Mouse (Mus musculus) heart, embryonic 14.5 days (tissue): ENCODE measurements around the gene Zc3h12b. TPM values are rescaled to one million over a fixed set of nuclear protein-coding genes. Genes with fewer than 3 reads are reported as not detected.

Source experiments
- ATAC-seq: fragments of 200-750 bp; cut with Nextera tagmentation; 2 replicates; pipeline ENCODE4 v1.8.0; 2017; ENCODE audit warnings: low read depth, moderate TSS enrichment; ENCODE audit not compliant: insufficient number of reproducible peaks, insufficient read depth, low FRiP score
- H3K27ac ChIP-seq, 2 experiments: fragments of 200-500 bp in 1 of 2; fragments of 300-500 bp in 1 of 2; sonication (generic) in 1 of 2; replicated peaks in 1 of 2; 2 replicates each; pipeline ENCODE4 v1.5.1; 2012 to 2014; ENCODE audit warnings: low read depth in 2 of 2, low read length in 2 of 2, control low read depth in 1 of 2, mild to moderate bottlenecking in 1 of 2, mixed read lengths in 1 of 2; ENCODE audit not compliant: control insufficient read depth in 1 of 2, insufficient read depth in 1 of 2
- H3K27me3 ChIP-seq: fragments of 300-500 bp; sonication (generic); 2 replicates; pipeline ENCODE4 v1.6.1; 2014; ENCODE audit warnings: mild to moderate bottlenecking, low read length, control low read depth; ENCODE audit not compliant: control insufficient read depth, insufficient read depth
- H3K36me3 ChIP-seq: fragments of 300-500 bp; sonication (generic); 2 replicates; pipeline ENCODE4 v1.6.1; 2014; ENCODE audit warnings: mild to moderate bottlenecking, control low read depth, low read length, mixed read lengths; ENCODE audit not compliant: control insufficient read depth, insufficient read depth
- H3K4me1 ChIP-seq, 2 experiments: fragments of 200-500 bp in 1 of 2; fragments of 300-500 bp in 1 of 2; sonication (generic) in 1 of 2; 2 replicates each; pipeline ENCODE4 v1.6.1; 2012 to 2014; ENCODE audit warnings: low read length in 2 of 2, control low read depth in 1 of 2, mixed read lengths in 1 of 2; ENCODE audit not compliant: control insufficient read depth in 2 of 2, insufficient read depth in 2 of 2
- H3K4me2 ChIP-seq: fragments of 300-500 bp; sonication (generic); 2 replicates; pipeline ENCODE4 v1.6.1; 2014; ENCODE audit warnings: mild to moderate bottlenecking, low read length
- H3K4me3 ChIP-seq, 2 experiments: fragments of 200-500 bp in 1 of 2; fragments of 300-500 bp in 1 of 2; sonication (generic) in 1 of 2; 2 replicates each; pipeline ENCODE4 v1.5.1; 2012 to 2014; ENCODE audit warnings: low read length in 2 of 2, mild to moderate bottlenecking in 2 of 2, control low read depth in 1 of 2, low read depth in 1 of 2, moderate library complexity in 1 of 2; ENCODE audit not compliant: control insufficient read depth in 1 of 2, insufficient read depth in 1 of 2
- H3K9ac ChIP-seq: fragments of 300-500 bp; sonication (generic); 2 replicates; pipeline ENCODE4 v1.6.1; 2014; ENCODE audit warnings: mild to moderate bottlenecking, low read length
- H3K9me3 ChIP-seq: fragments of 300-500 bp; sonication (generic); 2 replicates; pipeline ENCODE4 v1.6.1; 2016; ENCODE audit warnings: low read length, control low read depth; ENCODE audit not compliant: control insufficient read depth
- WGBS: fragments of 180-500 bp; shearing (Covaris S2); extraction: QIAGEN DNeasy Blood & Tissue Kit; methylation state at CpG from one replicate; pipeline ENCODE4 v1.1.7; 2014; 5-methylcytosine and 5-hydroxymethylcytosine counted together
- polyA plus RNA-seq: library from polyadenylated mRNA; unstranded; fragments of >200 nt; fragmentation: Nextera tagmentation; extraction: Ambion mirVana; gene quantifications from 2 replicates; pipeline ENCODE4 v1.2.1, GENCODE M21; 2014

The Zc3h12b gene
- 1.7 and 2.6 TPM in 2 replicates for polyA plus RNA-seq

DNA sequence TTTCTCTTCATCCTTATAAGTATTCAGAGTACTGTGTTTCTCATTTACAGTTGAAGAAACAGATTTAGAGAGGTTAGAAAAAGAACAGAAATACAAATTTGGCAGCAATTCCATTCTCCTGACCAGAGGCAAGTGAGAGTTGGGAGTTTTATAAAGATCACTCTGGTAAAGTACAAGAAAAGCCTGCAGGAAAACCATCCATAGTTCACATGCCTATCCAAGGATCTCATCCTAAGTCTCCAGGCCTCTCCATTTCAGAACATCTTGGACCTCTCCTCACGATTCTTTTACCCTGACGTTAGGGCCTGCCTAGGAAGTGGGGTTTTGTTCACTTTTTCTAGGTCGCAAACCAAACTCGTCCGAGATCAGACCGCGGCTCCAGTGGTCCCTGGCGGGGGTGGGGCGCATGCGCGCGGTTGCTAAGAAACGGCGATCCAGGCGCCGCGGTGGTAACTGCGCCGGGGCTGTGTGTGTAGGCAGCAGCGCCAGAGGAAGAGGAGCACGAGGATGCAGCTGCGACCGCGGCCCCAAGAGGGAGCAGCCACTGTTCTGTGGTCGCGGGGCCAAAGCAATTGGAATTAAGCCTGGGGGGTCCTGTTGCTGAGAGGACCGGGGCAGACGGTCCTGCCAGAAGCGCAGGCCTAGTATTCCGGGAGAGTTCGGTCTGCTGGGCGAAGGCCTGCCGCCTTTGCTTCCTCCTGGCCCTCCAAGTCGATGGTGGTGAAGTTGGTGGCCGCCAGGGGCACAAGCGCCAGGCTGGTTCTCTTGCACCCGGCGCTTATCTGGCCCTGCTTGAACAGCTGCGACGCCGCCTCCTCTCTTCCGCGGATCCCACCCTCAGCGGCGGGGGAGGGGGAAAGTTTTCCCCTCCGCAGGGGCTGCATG, at the start of gene Zc3h12b:
TSS of gene Zc3h12b (plus strand) at position 452 of the 885 bp plus-strand sequence.
- H3K27ac ChIP-seq: peak within 1 kb of the TSS; percentile 59 to 73
- H3K4me2 ChIP-seq: peak within 1 kb of the TSS; percentile 64
- H3K9me3 ChIP-seq: no peaks in the 10 kb centered on the region
- peak within 1 kb of the TSS; percentile 62 for H3K9ac ChIP-seq
- no peaks in the 10 kb centered on the region for H3K4me1 ChIP-seq
- H3K36me3 ChIP-seq: no peaks in the 10 kb centered on the region
- no peaks in the 10 kb centered on the region for H3K27me3 ChIP-seq
- WGBS: 13% methylated on average over 37 of the region's 46 CpGs
- peak; percentile 83; the same call in 1 of the 2 replicates for ATAC-seq
- peak within 1 kb of the TSS; percentile 51 to 68 for H3K4me3 ChIP-seq

DNA sequence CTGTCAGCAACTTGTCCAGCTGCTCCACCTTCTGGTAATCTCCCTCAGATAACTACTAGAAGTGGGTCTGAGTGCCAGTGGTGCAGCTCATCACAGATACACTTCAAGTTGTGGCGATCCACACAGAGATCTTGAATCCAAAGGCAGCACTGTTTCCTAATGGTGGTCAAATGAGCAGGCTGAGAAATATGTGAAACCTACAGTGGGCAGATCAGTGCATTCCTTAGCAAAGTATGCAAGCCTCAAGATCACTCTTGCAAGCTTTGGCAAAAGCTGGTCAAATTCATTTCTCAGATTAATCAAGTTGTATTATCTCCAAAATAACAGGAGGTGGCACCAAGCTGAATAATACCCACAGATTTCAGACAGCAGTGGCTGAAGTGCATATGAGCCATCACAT, 29.3 kb upstream of the Zc3h12b start:
- Histone ChIP-seq H3K9me3 (no peaks in the 10 kb centered on the region), H3K4me1 (no peaks in the 10 kb centered on the region), H3K27ac (no peak overlapping the region), H3K4me2 (no peak overlapping the region), H3K9ac (no peak overlapping the region), H3K4me3 (no peak overlapping the region), H3K27me3 (no peaks in the 10 kb centered on the region), H3K36me3 (no peaks in the 10 kb centered on the region)
- no peak for ATAC-seq
- WGBS: 45% methylated on average over 1 of the region's 1 CpGs

DNA sequence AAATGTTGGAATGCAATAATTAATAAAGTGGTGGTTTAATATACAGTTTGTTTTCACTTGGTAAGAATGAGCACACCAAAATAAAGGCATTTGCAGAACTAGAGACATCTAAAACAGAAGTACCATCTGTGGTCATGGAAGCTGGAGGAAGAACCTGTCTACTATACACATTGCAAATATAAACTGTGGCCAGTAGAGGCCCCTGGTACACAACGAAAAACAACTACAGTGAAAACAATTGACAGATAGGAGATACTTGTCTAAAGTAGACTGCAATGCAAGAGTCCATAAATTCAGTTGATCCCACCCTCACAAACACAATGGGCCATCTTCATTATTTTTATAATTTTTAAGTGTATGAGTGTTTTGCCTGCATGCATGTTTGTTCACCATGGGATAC, 24.4 kb upstream of the Zc3h12b start:
- no peak overlapping the region for H3K4me3 ChIP-seq
- 64% methylated on average over 1 of the region's 1 CpGs for WGBS
- no peaks in the 10 kb centered on the region for H3K36me3 ChIP-seq
- H3K27me3 ChIP-seq: no peaks in the 10 kb centered on the region
- H3K9ac ChIP-seq: no peak overlapping the region
- no peak for ATAC-seq
- H3K9me3 ChIP-seq: no peaks in the 10 kb centered on the region
- H3K4me2 ChIP-seq: no peak overlapping the region
- no peak overlapping the region for H3K27ac ChIP-seq
- H3K4me1 ChIP-seq: no peaks in the 10 kb centered on the region

DNA sequence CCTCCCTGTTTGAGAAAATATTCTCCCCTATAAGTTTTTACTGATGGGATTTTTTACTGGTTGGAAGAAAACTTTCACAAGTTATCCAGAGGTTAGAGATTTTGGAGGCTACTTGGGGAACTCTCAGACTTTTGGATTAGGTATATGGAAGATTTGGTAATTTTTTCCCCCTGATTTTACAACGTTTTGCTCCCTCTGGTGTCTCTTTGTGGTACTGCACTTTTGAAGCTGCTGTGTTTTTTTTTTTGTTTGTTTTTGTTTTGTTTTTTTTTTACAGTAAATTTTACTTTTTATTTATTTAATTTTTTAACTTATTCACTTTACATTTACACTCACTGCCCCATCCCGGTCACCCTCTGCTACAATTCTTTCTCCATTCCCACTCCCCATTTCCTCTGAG, 26.8 kb downstream of the Zc3h12b start:
- no peaks in the 10 kb centered on the region for H3K27me3 ChIP-seq
- WGBS: 34% methylated on average over 2 of the region's 2 CpGs
- H3K4me1 ChIP-seq: no peaks in the 10 kb centered on the region
- H3K27ac ChIP-seq: no peak overlapping the region
- no peak for ATAC-seq
- H3K36me3 ChIP-seq: no peaks in the 10 kb centered on the region
- no peak overlapping the region for H3K4me3 ChIP-seq
- no peak overlapping the region for H3K4me2 ChIP-seq
- no peaks in the 10 kb centered on the region for H3K9me3 ChIP-seq
- H3K9ac ChIP-seq: no peak overlapping the region

DNA sequence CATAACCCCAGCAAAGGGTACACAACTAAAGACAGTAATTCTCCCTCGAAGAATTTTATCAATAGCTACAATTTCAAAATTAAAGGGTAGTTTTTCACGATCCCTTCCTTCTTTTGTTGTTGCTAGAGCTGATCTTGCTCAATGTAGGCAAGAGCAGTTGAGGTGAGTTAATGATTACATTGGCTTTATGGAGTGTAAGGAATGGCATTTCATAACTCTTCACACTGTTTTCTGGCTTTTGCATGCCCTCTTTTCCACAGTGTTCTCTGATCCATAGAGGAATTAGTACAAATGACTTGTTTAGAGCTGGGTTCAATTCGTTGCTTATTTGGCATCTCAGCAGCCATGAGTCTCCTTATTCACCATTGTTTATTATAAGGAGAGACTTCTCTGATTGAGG, 84.4 kb downstream of the Zc3h12b start:
- H3K4me1 ChIP-seq: no peaks in the 10 kb centered on the region
- ATAC-seq: no peak
- no peaks in the 10 kb centered on the region for H3K9me3 ChIP-seq
- no peak overlapping the region for H3K9ac ChIP-seq
- H3K36me3 ChIP-seq: no peaks in the 10 kb centered on the region
- no peak overlapping the region for H3K27ac ChIP-seq
- H3K4me2 ChIP-seq: no peak overlapping the region
- no peak overlapping the region for H3K4me3 ChIP-seq
- WGBS: 69% methylated on average over 3 of the region's 3 CpGs
- H3K27me3 ChIP-seq: no peaks in the 10 kb centered on the region

DNA sequence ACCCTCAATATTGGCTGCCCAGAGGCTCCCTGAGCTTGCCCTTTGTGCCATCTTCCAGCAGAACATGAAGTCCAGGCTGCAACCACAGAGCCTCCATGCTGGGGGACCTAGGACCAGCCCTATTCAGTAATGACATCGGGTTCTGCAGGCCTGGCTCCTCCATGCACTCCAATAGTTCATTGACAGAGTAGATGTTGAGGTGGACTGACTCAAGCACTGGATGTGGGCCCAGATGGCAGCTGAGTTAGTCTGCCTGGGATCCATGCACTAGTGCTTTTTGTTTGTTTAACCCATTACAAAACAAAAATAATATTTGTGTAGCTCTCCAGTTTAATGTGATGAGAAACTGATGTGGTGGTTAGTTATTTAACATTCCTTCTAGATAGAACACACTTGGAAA, 90.3 kb downstream of the Zc3h12b start:
- H3K9ac ChIP-seq: no peak overlapping the region
- H3K4me2 ChIP-seq: no peak overlapping the region
- 57% methylated on average over 1 of the region's 1 CpGs for WGBS
- H3K9me3 ChIP-seq: no peaks in the 10 kb centered on the region
- H3K4me3 ChIP-seq: no peak overlapping the region
- H3K27ac ChIP-seq: no peak overlapping the region
- no peak for ATAC-seq
- no peaks in the 10 kb centered on the region for H3K4me1 ChIP-seq
- no peaks in the 10 kb centered on the region for H3K27me3 ChIP-seq
- no peaks in the 10 kb centered on the region for H3K36me3 ChIP-seq

DNA sequence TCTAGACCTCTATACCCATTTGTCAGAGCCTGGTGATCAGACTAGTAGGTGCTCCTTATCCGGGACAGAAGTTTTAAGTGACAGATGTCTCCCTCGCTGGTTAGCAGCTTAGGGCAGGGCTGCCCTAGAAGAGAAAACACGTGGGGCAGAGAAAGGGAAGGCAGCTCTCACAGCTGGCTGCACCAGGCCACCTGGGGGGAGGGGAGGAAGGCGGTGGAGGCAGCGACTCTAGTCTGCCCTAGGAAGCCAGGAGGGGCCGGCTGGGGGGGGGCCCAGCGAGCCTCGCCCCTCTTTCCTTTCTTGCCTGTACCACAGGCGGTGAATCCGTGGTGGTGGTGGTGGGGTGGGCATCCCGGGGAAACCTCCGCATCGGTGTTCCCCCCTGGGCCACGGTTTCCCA, 141.3 kb downstream of the Zc3h12b start:
- Histone ChIP-seq H3K27me3 (no peaks in the 10 kb centered on the region), H3K4me2 (no peak overlapping the region), H3K9me3 (no peaks in the 10 kb centered on the region), H3K36me3 (no peaks in the 10 kb centered on the region), H3K27ac (no peak overlapping the region), H3K4me1 (no peaks in the 10 kb centered on the region), H3K4me3 (no peak overlapping the region), H3K9ac (no peak overlapping the region)
- ATAC-seq: no peak
- WGBS: 48% methylated on average over 14 of the region's 14 CpGs

DNA sequence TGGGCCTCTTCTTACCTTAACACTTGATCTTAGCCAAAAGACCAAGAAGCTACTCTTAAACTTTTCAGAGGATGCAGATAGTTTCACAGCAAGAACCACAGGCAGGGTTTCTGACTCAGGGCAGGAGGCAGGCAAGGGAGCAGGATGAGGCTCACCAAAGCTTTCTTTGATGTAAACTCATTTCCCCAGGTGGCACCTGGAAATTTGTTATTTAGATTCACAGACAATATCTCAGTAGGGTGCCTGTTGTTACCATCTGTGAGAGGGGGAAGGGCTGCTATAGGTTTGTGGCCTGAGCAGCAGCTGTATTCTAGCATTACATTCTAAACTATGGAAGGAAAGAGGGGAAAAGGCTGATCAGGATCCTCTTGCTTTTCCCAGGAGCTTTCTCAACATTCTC, 169.6 kb downstream of the Zc3h12b start:
- Histone ChIP-seq H3K27me3 (no peaks in the 10 kb centered on the region), H3K4me1 (no peaks in the 10 kb centered on the region), H3K4me2 (no peak overlapping the region), H3K4me3 (no peak overlapping the region), H3K27ac (no peak overlapping the region), H3K9ac (no peak overlapping the region), H3K9me3 (no peaks in the 10 kb centered on the region), H3K36me3 (no peaks in the 10 kb centered on the region)
- no peak for ATAC-seq
